Mouse (Mus musculus) cerebellum, postnatal 14 days (tissue): ENCODE results near the gene Plxna4.
"Not testable (repeated sequence)": the region's sequence is repeated elsewhere in the genome, so short reads cannot be mapped to it uniquely, and the experiment has no call there.

Source experiments
- DNase-seq, 2 experiments: peaks; one replicate each; pipeline ENCODE4 v3.0.0; 2021; ENCODE audit warnings: mixed read lengths in 2 of 2

The Plxna4 gene

GRCm38 (mm10) chr6:32533962-32534740 is 53.8 kb downstream of the Plxna4 start:
- no peak for DNase-seq

GRCm38 (mm10) chr6:32528081-32528570 is 59.9 kb downstream of the Plxna4 start:
- DNase-seq: no peak

GRCm38 (mm10) chr6:32527518-32527917 is 60.5 kb downstream of the Plxna4 start:
- DNase-seq: no peak

- no peak for DNase-seq
Measured at GRCm38 (mm10) chr6:32526762-32527161, 61.2 kb downstream of the Plxna4 start.

DNA sequence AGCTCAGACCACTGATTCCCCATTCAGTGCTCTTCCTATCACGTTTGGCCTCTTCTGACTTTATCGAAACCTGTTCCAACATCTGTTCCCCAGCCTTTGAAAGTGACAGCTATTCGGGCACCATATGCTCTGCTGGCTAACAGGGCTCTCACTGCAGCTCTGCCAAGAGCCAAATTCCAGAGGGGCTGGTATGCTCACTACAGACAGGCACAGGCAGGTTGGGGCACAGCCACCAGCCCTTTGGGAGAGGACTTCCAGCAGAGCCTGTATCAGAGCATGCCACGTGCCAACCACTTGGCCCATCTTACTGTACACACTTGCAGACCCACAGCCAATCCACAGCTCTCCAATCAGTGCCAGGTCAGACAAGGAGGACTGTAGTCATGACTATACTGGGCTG is 67.9 kb downstream of the Plxna4 start:
- peak; percentile 43 to 63 for DNase-seq

GRCm38 (mm10) chr6:32518617-32519016 is 69.4 kb downstream of the Plxna4 start:
- DNase-seq: no peak

DNA sequence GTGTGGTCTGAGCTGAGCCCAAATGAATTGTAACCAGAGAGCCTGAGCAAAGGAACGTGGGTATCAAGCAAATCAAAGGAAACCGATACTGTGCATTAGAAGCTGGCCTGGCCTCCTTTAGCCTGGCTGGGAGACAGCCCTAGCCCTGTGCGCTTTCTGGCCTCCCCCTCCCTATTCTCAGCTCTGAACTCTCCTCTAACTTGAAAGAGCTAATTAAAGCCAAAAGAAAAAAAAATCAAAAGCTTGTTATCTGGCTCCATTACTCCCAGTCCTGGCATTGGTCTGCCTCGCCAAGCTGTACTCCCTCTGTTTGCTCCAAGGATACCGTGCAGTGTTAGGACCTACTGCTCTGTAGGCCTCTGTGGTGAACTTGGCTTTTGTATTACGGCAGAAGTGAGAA is 73.9 kb downstream of the Plxna4 start:
- DNase-seq: no peak

- DNase-seq: no peak
Measured at GRCm38 (mm10) chr6:32512010-32512409, 76.0 kb downstream of the Plxna4 start.

- peak in 1 of 2 experiments; percentile 36 for DNase-seq
Measured at GRCm38 (mm10) chr6:32510924-32511323, 77.1 kb downstream of the Plxna4 start.

DNA sequence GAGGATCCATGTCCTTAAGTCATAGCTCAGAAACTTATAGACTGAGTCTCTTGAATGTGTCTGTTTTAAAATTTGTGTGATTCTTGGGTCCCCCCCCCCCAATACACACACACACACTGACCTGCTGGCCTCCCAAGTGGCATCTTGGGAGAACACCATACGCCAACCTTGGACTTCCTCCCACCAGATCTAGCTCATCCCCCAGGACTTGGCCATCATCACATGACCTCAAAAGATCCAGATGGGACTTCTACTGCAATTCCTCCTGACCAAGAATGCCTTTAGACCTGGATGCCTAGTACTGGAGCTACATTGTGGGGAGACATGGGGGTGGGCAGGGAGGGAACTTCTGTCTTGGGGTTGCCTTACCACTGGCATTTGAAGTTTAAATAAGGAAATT is 77.5 kb downstream of the Plxna4 start:
- DNase-seq: no peak

DNA sequence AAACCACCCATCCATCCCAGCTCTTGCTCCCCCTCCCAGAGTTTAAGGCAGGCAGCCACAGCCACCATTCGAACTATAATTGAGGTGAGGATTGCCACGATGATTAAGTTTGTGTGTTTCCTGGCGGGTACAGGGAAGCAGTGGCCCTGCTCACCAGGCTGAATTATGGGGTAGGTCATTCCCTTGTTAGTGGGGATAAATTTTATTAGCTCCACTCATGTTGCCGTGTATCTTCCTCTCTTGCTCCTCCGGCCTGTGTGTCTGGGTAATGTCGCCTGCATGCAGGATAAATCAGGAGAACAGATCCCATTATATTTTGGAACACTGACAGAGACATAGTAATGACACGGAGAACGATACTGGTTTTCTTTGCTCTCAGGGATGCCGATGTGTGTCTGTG is 78.9 kb downstream of the Plxna4 start:
- DNase-seq: no peak

DNA sequence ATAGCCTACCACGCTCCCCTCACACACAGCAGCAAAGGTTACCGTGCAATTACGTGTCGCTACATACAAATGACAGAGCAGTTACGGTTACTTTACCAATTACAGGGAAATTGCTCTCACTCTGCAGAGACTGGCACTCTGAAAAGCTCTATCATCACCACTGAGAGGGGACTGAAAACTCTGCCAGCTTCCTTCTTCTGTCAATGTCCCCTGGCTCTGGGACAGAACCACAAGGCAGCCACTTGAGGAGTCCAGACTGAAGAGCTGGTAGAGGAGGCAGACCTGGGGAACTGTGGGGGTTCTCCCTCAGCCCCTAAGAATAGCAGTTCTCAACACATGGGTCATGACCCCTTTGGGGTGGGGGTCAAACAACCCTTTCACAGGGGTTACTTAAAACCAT is 83.0 kb downstream of the Plxna4 start:
- no peak for DNase-seq

DNA sequence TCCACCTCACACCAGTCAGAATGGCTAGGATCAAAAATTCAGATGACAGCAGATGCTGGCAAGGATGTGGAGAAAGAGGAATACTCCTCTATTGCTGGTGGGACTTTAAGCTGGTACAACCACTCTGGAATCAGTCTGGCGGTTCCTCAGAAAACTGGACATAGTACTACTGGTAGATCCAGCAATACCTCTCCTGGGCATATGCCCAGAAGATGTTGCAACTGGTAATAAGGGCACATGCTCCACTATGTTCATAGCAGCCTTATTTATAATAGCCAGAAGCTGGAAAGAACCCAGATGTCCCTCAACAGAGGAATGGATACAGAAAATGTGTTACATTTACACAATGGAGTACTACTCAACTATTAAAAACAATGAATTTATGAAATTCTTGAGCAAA is 86.8 kb downstream of the Plxna4 start:
- not testable (repeated sequence) for DNase-seq

- no peak for DNase-seq
Measured at GRCm38 (mm10) chr6:32498106-32498505, 89.9 kb downstream of the Plxna4 start.

- peak; percentile 86 to 95 for DNase-seq
Measured at GRCm38 (mm10) chr6:32496109-32496508, 91.9 kb downstream of the Plxna4 start.

GRCm38 (mm10) chr6:32495532-32495931 is 92.5 kb downstream of the Plxna4 start:
- no peak for DNase-seq

DNA sequence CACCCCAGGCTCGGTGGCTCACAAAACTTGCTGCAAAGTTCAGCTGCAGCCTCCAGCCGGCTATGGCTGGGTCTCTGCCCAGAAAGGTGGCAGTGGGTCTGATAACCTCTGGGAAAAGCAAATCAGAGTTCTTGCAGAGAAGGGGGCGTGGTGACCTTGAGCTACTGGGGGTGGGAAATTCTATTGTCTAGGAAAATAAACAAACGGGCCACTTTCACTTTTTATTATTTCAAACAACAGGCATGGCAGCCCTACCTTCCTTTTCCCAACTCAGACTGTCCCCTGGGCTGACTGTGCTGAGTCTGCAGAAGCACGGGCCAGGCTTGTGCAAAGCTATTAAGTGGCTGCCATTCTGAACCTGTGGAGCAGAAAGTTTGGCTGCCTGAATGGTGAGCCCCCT is 94.4 kb downstream of the Plxna4 start:
- no peak for DNase-seq

DNA sequence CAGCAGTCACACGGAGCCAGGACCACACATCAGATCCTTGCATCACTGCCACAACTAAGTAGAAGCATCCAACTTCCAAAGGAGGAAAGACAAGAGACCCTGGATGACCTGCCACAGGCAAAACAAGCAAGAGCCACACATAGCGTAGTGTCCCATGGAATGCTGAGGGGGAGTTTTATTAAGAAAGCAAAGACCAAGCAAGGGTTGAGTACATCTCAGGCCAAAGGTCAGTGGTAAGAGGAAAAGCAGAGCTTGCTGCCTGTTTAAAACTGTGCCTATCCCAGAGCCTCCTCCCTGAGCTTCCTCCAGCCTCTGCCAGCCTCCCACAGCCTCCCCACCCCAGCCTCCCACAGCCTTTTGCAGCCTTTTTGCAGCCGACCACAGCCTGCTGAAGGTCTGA is 100.9 kb downstream of the Plxna4 start:
- no peak for DNase-seq

- no peak for DNase-seq
Measured at GRCm38 (mm10) chr6:32482469-32482868, 105.5 kb downstream of the Plxna4 start.

- DNase-seq: no peak
Measured at GRCm38 (mm10) chr6:32480741-32481140, 107.3 kb downstream of the Plxna4 start.

DNA sequence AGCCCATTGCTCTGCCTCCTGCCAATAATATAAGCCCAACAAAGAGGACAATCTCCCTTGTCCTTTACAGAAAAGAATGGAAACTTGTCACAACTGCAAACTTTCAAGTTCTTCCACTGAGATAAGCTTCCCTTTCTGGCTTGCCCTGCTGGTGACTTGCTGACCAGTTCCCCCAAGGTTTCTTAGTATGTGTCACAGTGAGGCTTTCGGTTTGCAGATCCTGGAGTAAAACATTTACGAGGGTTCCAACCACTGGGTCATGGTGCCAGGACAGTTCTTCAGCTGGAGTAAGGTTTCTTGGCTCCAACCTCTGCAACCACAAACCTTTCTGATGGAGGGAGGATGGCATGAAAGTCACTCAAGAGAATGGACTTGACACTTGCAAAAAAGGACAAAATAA is 108.2 kb downstream of the Plxna4 start:
- no peak for DNase-seq

DNA sequence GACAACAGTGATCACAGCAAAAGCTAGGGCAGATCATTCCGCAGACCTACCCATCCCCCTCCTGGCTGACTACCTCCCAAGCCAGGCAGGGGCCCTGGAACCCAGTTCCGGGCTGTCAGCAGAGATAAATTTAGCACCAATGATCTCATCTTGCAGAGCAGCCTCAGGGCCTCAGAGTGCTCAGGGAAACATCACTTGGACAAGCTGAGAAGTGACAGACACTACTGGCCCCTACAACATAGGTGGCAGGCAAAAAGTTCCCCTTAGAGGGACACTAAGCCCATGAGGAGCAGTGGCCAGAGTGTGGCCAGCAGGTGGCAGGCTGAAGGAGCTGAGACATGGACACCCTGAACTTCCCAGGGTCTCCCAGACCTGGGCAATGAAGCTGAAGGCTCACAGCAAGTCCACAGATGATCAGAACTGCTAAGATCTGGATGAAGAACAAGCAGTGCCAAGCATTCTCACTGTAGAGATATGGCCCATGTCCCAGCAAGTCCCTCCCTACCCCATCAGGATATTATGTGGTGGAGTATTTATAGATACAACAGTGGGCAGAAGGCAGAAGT is 108.7 kb downstream of the Plxna4 start:
- peak; percentile 91 to 92 for DNase-seq

DNA sequence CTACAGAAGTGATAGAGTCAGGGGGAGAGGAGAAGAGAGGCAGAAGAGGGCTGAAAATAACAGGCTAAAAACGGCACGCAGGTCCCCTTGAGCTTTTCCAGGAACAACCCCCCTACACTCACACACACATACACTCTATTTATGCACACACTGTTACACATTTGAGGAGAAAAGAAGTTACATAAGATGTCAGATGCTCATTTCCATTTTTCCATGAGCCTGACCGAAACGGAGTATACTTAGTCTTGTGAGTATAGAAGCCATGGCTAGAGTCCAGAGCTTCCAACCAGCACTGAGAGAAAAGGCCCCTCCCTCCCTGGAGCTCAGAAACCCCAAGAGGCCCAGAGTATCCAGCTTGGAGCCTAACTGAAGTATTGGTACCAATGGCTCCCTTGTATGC is 112.0 kb downstream of the Plxna4 start:
- no peak for DNase-seq

DNA sequence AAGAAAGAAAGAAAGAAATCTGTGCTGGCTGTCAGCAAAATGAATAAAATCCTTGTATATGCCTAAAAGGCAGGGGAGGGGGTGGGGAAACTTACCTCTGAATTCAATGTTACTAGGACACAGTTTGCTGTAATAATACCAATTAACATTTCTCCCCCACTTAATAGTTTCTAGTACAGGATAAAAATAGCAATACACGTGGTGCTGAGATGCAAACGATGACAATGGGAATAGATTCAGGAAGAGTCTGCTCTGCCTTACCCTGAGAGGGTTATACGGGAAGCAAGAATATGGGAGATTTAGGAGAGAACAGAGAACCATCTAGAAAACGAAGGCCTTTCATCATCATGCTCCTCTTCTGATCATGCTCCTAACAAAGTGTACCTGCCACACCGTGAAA is 115.9 kb downstream of the Plxna4 start:
- no peak for DNase-seq

- no peak for DNase-seq
Measured at GRCm38 (mm10) chr6:32471639-32472038, 116.4 kb downstream of the Plxna4 start.
